Mouse (Mus musculus): Measurements from ENCODE around the gene Chrng.

GRCm38 (mm10) chr1:87255173-87255572 is 50.7 kb downstream of the Chrng start:
- TF ChIP-seq EP300 (IDR thresholded peaks at IDR 0.05; ENCODE audit: low read depth) (no peak), CTCF (IDR thresholded peaks at IDR 0.05; ENCODE audit: low read depth) (no peak)

All from heart, postnatal 0 days (tissue).